Mouse (Mus musculus) erythroblast, adult 5-6 weeks (primary cell): ENCODE measurements around the gene Gm8909. TPM values are rescaled to one million over a fixed set of nuclear protein-coding genes. Genes with fewer than 3 reads are reported as not detected.
"Not testable (repeated sequence)": the region's sequence is repeated elsewhere in the genome, so short reads cannot be mapped to it uniquely, and the experiment has no call there.

ENCODE experiments used
- ATAC-seq: replicated peaks from 2 replicates; pipeline ENCODE4 v1.8.0; 2016; ENCODE audit warnings: moderate number of reproducible peaks, mild to moderate bottlenecking, moderate TSS enrichment, inconsistent platforms; ENCODE audit not compliant: poor library complexity, low FRiP score, severe bottlenecking
- total RNA-seq, 2 experiments: library from RNA; stranded (forward) in 1 of 2; stranded (reverse) in 1 of 2; fragments of 150-400 nt in 1 of 2; fragments of 200-764, 138-1000 nt in 1 of 2; gene quantifications; 2 replicates each; pipeline versions ENCODE4 v1.2.3 to v1.2.4; 2015 to 2017; ENCODE audit warnings: low replicate concordance in 2 of 2

Gene Gm8909
- total RNA-seq, 2 experiments from 2014 or later: not detected

- no peak; the same call in 1 of the 2 replicates for ATAC-seq
These were observed 865 bp downstream of the Gm8909 start for GRCm38 (mm10) chr17:36167306-36168038.

GRCm38 (mm10) chr17:36166901-36167300 lies 1.4 kb downstream of the Gm8909 start:
- ATAC-seq: not testable (repeated sequence)

GRCm38 (mm10) chr17:36161129-36162051 lies 6.9 kb downstream of the Gm8909 start:
- ATAC-seq: no peak

- not testable (repeated sequence) for ATAC-seq
These were observed 10.1 kb downstream of the Gm8909 start for GRCm38 (mm10) chr17:36158264-36158663.

GRCm38 (mm10) chr17:36157782-36158181 lies 10.6 kb downstream of the Gm8909 start:
- not testable (repeated sequence) for ATAC-seq

- no peak for ATAC-seq
These were observed 13.8 kb downstream of the Gm8909 start for GRCm38 (mm10) chr17:36154271-36155149.

- ATAC-seq: not testable (repeated sequence)
These were observed 17.1 kb downstream of the Gm8909 start for GRCm38 (mm10) chr17:36151200-36151599.

- ATAC-seq: not testable (repeated sequence)
These were observed 19.9 kb downstream of the Gm8909 start for GRCm38 (mm10) chr17:36148468-36148867.

- ATAC-seq: not testable (repeated sequence)
These were observed 21.4 kb downstream of the Gm8909 start for GRCm38 (mm10) chr17:36146937-36147336.

GRCm38 (mm10) chr17:36145861-36146156 lies 22.5 kb downstream of the Gm8909 start:
- not testable (repeated sequence) for ATAC-seq

- ATAC-seq: no peak
These were observed 23.1 kb downstream of the Gm8909 start for GRCm38 (mm10) chr17:36145111-36145860.

- ATAC-seq: not testable (repeated sequence)
These were observed 32.0 kb downstream of the Gm8909 start for GRCm38 (mm10) chr17:36136299-36136848.

GRCm38 (mm10) chr17:36135421-36136231 lies 32.7 kb downstream of the Gm8909 start:
- not testable (repeated sequence) for ATAC-seq

- no peak for ATAC-seq
These were observed 36.6 kb downstream of the Gm8909 start for GRCm38 (mm10) chr17:36131516-36132265.

GRCm38 (mm10) chr17:36128968-36129817 lies 39.1 kb downstream of the Gm8909 start, which contains the start of gene Gm7030:
Gm7030 (minus strand) TSS chr17:36129425.
- ATAC-seq: not testable (repeated sequence)

- not testable (repeated sequence) for ATAC-seq
These were observed 39.8 kb downstream of the Gm8909 start for GRCm38 (mm10) chr17:36128525-36128924.
